Mouse (Mus musculus): ENCODE measurements around the gene Cspg5. TPM values are rescaled to one million over a fixed set of nuclear protein-coding genes. Genes with fewer than 3 reads are reported as not detected.

Cspg5 gene
- 1.9 and 2.5 TPM in 2 replicates for polyA plus RNA-seq (2014; fragmentation: Nextera tagmentation; extraction: Ambion mirVana)

GRCm38 (mm10) chr9:110243221-110243833 lies at the start of gene Cspg5:
Gene Cspg5 (plus strand): TSS chr9:110243783.
- Histone ChIP-seq H3K9me3 (ENCODE audit: control insufficient read depth, low read length) (no peaks in the 10 kb centered on the region), H3K36me3 (ENCODE audit: control insufficient read depth, insufficient read depth, low read length) (peaks cover 30% of the 10 kb centered on the region), H3K4me1 (ENCODE audit: control insufficient read depth in 2 of 2, insufficient read depth in 2 of 2, low read length in 2 of 2) (peaks cover 5 to 8% of the 10 kb centered on the region in 2 experiments; a peak in 3 of 4 replicates), H3K9ac (ENCODE audit: low read length) (no peak within 1 kb of the TSS), H3K27ac (replicated peaks in 1 of 2; ENCODE audit: control insufficient read depth in 1 of 2, insufficient read depth in 1 of 2, low read depth in 2 of 2, low read length in 2 of 2) (no peak within 1 kb of the TSS), H3K4me3 (ENCODE audit: control insufficient read depth in 1 of 2, insufficient read depth in 1 of 2, low read depth in 1 of 2, low read length in 2 of 2) (peak within 1 kb of the TSS in 1 of 2 experiments; percentile 76; a peak in 2 of 4 replicates), H3K27me3 (ENCODE audit: control insufficient read depth, insufficient read depth, low read length) (peaks cover 11% of the 10 kb centered on the region), H3K4me2 (ENCODE audit: low read length) (peak within 1 kb of the TSS; percentile 100)
- 83% methylated on average over 7 of the region's 7 CpGs for WGBS
- ATAC-seq (ENCODE audit: insufficient number of reproducible peaks, insufficient read depth, low FRiP score, low read depth): no peak

GRCm38 (mm10) chr9:110199870-110200269 lies 43.7 kb upstream of the Cspg5 start:
- Histone ChIP-seq H3K4me3 (ENCODE audit: control insufficient read depth in 1 of 2, insufficient read depth in 1 of 2, low read depth in 1 of 2, low read length in 2 of 2) (no peak overlapping the region), H3K9ac (ENCODE audit: low read length) (peak overlapping the region; percentile 26; the same call in 1 of the 2 replicates), H3K9me3 (ENCODE audit: control insufficient read depth, low read length) (no peaks in the 10 kb centered on the region), H3K27ac (replicated peaks in 1 of 2; ENCODE audit: control insufficient read depth in 1 of 2, insufficient read depth in 1 of 2, low read depth in 2 of 2, low read length in 2 of 2) (peak overlapping the region in 1 of 2 experiments; percentile 55; a peak in 3 of 4 replicates), H3K27me3 (ENCODE audit: control insufficient read depth, insufficient read depth, low read length) (no peaks in the 10 kb centered on the region), H3K4me2 (ENCODE audit: low read length) (peak overlapping the region; percentile 25), H3K36me3 (ENCODE audit: control insufficient read depth, insufficient read depth, low read length) (peaks cover 89% of the 10 kb centered on the region), H3K4me1 (ENCODE audit: control insufficient read depth in 2 of 2, insufficient read depth in 2 of 2, low read length in 2 of 2) (peaks cover 0 to 12% of the 10 kb centered on the region in 2 experiments; a peak in 3 of 4 replicates)
- WGBS: 52% methylated on average over 2 of the region's 2 CpGs
- no peak for ATAC-seq (ENCODE audit: insufficient number of reproducible peaks, insufficient read depth, low FRiP score, low read depth)

DNA sequence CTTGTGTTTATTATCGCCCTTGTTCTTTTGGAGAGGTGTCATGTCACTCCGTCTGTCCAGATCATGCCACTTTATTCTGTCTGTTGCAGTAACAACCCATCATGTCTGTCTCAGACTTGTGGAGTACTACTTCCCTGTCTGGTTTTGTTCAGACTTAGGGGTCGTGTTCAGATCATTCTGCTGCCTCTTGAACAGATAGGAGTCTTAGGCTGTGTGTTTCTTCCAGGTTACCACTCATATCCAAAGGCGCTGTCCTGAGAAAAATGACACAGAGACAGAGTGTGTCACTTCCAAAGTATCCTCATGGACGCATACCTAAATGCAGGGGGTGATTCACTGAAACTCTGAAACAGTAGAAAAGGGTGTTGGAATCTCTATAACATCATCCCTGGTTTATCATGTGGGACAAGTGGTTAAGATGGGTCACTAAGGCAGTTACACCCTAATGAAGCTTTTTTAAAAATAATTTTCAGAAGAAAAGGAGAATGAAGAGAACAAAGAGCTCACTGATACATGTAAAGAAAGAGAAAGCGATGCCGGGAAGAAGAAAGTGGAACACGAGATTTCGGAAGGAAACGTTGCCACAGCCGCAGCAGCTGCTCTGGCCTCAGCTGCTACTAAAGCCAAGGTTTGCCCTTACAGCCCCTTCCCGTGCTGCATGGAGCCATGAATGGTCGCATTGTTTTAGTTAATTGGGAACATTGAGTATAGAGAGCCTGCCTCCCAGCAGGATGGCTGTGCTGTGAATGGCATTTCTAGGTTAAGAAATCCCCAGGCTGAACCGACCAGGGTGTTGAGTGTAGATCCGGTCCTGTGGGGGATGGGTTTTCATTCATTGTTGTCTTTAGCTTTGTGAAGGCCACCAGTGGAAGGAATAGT lies 37.8 kb upstream of the Cspg5 start:
- WGBS: 55% methylated on average over 15 of the region's 15 CpGs
- H3K36me3 ChIP-seq (ENCODE audit: control insufficient read depth, insufficient read depth, low read length): peaks cover 88% of the 10 kb centered on the region
- no peak overlapping the region for H3K4me3 ChIP-seq (ENCODE audit: control insufficient read depth in 1 of 2, insufficient read depth in 1 of 2, low read depth in 1 of 2, low read length in 2 of 2)
- H3K9me3 ChIP-seq (ENCODE audit: control insufficient read depth, low read length): no peaks in the 10 kb centered on the region
- H3K4me1 ChIP-seq (ENCODE audit: control insufficient read depth in 2 of 2, insufficient read depth in 2 of 2, low read length in 2 of 2): peaks cover 0 to 13% of the 10 kb centered on the region in 2 experiments; a peak in 2 of 4 replicates
- H3K4me2 ChIP-seq (ENCODE audit: low read length): no peak overlapping the region
- no peaks in the 10 kb centered on the region for H3K27me3 ChIP-seq (ENCODE audit: control insufficient read depth, insufficient read depth, low read length)
- no peak for ATAC-seq (ENCODE audit: insufficient number of reproducible peaks, insufficient read depth, low FRiP score, low read depth)
- H3K9ac ChIP-seq (ENCODE audit: low read length): no peak overlapping the region
- H3K27ac ChIP-seq (replicated peaks in 1 of 2; ENCODE audit: control insufficient read depth in 1 of 2, insufficient read depth in 1 of 2, low read depth in 2 of 2, low read length in 2 of 2): peak overlapping the region; percentile 55 to 57

DNA sequence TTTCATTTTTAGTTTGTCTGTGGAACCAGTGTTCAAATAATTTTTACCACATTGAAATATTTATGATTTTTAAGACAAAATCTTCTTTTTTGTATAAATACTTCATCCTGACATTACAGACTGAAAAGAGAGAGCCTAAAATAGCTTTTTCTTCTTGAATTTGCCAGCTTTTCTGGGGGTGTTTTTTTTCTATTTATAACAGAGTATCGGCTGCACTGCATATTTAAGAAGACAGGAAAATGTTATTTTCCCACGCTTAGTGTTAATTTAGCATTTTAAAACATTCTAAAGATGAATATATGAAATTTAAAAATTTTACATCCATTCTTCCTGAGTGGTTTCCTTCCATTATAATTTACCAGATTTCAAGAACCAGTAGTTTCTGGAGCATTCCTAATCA lies 37.1 kb upstream of the Cspg5 start:
- Histone ChIP-seq H3K9ac (ENCODE audit: low read length) (no peak overlapping the region), H3K4me1 (ENCODE audit: control insufficient read depth in 2 of 2, insufficient read depth in 2 of 2, low read length in 2 of 2) (peaks cover 0 to 13% of the 10 kb centered on the region in 2 experiments; a peak in 2 of 4 replicates), H3K4me3 (ENCODE audit: control insufficient read depth in 1 of 2, insufficient read depth in 1 of 2, low read depth in 1 of 2, low read length in 2 of 2) (no peak overlapping the region), H3K9me3 (ENCODE audit: control insufficient read depth, low read length) (no peaks in the 10 kb centered on the region), H3K27me3 (ENCODE audit: control insufficient read depth, insufficient read depth, low read length) (no peaks in the 10 kb centered on the region), H3K4me2 (ENCODE audit: low read length) (no peak overlapping the region), H3K36me3 (ENCODE audit: control insufficient read depth, insufficient read depth, low read length) (peaks cover 85% of the 10 kb centered on the region), H3K27ac (replicated peaks in 1 of 2; ENCODE audit: control insufficient read depth in 1 of 2, insufficient read depth in 1 of 2, low read depth in 2 of 2, low read length in 2 of 2) (no peak overlapping the region)
- WGBS: 86% methylated on average over 2 of the region's 2 CpGs
- no peak for ATAC-seq (ENCODE audit: insufficient number of reproducible peaks, insufficient read depth, low FRiP score, low read depth)

- Histone ChIP-seq H3K27me3 (ENCODE audit: control insufficient read depth, insufficient read depth, low read length) (no peaks in the 10 kb centered on the region), H3K27ac (replicated peaks in 1 of 2; ENCODE audit: control insufficient read depth in 1 of 2, insufficient read depth in 1 of 2, low read depth in 2 of 2, low read length in 2 of 2) (no peak overlapping the region), H3K4me1 (ENCODE audit: control insufficient read depth in 2 of 2, insufficient read depth in 2 of 2, low read length in 2 of 2) (peaks cover 0 to 13% of the 10 kb centered on the region in 2 experiments; a peak in 2 of 4 replicates), H3K4me3 (ENCODE audit: control insufficient read depth in 1 of 2, insufficient read depth in 1 of 2, low read depth in 1 of 2, low read length in 2 of 2) (no peak overlapping the region), H3K4me2 (ENCODE audit: low read length) (no peak overlapping the region), H3K9me3 (ENCODE audit: control insufficient read depth, low read length) (no peaks in the 10 kb centered on the region), H3K36me3 (ENCODE audit: control insufficient read depth, insufficient read depth, low read length) (peaks cover 87% of the 10 kb centered on the region), H3K9ac (ENCODE audit: low read length) (no peak overlapping the region)
- no peak for ATAC-seq (ENCODE audit: insufficient number of reproducible peaks, insufficient read depth, low FRiP score, low read depth)
- 69% methylated on average over 7 of the region's 7 CpGs for WGBS
Observed at GRCm38 (mm10) chr9:110208265-110208664, 35.3 kb upstream of the Cspg5 start.

DNA sequence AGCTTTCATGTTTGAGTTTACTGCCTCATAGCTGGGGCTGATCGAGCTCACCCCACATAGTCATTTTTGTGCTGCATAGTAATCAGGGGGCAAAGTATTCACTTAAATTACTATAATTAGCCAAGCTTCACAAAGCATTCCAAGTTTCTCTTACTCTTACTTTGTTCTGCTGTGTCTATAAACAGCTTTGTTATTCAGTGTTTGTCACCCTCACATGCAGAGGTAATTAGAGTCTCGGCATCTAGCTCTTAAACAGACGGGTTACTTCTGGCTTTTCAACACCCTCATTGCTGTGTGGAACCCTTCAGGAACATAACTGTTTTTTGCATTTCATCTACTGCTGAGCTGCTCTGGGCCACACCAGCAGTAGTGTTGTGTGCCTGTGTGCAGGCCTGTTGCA lies 34.6 kb upstream of the Cspg5 start:
- no peak overlapping the region for H3K4me3 ChIP-seq (ENCODE audit: control insufficient read depth in 1 of 2, insufficient read depth in 1 of 2, low read depth in 1 of 2, low read length in 2 of 2)
- WGBS: 51% methylated on average over 3 of the region's 3 CpGs
- H3K27me3 ChIP-seq (ENCODE audit: control insufficient read depth, insufficient read depth, low read length): no peaks in the 10 kb centered on the region
- peaks cover 87% of the 10 kb centered on the region for H3K36me3 ChIP-seq (ENCODE audit: control insufficient read depth, insufficient read depth, low read length)
- 0 out of 4 replicates have a peak overlapping the region, but pooled peaks of 1 of the 2 experiments have one; percentile 1 for H3K27ac ChIP-seq (replicated peaks in 1 of 2; ENCODE audit: control insufficient read depth in 1 of 2, insufficient read depth in 1 of 2, low read depth in 2 of 2, low read length in 2 of 2)
- no peak overlapping the region for H3K4me2 ChIP-seq (ENCODE audit: low read length)
- H3K9ac ChIP-seq (ENCODE audit: low read length): no peak overlapping the region
- ATAC-seq (ENCODE audit: insufficient number of reproducible peaks, insufficient read depth, low FRiP score, low read depth): no peak
- H3K4me1 ChIP-seq (ENCODE audit: control insufficient read depth in 2 of 2, insufficient read depth in 2 of 2, low read length in 2 of 2): peaks cover 0 to 13% of the 10 kb centered on the region in 2 experiments; a peak in 2 of 4 replicates
- no peaks in the 10 kb centered on the region for H3K9me3 ChIP-seq (ENCODE audit: control insufficient read depth, low read length)

DNA sequence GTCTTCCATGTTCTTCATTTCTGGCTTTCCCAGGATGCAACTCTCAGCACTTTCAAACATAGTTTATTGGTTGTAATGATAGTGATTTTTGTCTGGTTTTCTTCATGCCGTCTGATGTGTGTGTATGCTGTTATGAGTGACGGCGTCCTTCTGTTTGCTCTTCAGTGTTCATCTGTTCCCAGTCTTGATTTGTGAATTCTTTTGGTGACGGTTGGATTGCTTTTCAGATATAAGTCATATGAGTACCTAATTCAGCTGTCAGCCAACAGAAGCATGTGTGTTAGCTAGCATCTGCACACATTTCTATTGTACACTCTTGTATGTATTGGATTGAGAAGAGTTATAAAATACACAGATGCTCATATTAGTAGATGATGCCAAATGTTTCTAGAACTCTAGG lies 19.3 kb upstream of the Cspg5 start:
- no peaks in the 10 kb centered on the region for H3K9me3 ChIP-seq (ENCODE audit: control insufficient read depth, low read length)
- ATAC-seq (ENCODE audit: insufficient number of reproducible peaks, insufficient read depth, low FRiP score, low read depth): no peak
- no peak overlapping the region for H3K4me2 ChIP-seq (ENCODE audit: low read length)
- no peak overlapping the region for H3K4me3 ChIP-seq (ENCODE audit: control insufficient read depth in 1 of 2, insufficient read depth in 1 of 2, low read depth in 1 of 2, low read length in 2 of 2)
- peaks cover 84% of the 10 kb centered on the region for H3K36me3 ChIP-seq (ENCODE audit: control insufficient read depth, insufficient read depth, low read length)
- 88% methylated on average over 4 of the region's 4 CpGs for WGBS
- H3K4me1 ChIP-seq (ENCODE audit: control insufficient read depth in 2 of 2, insufficient read depth in 2 of 2, low read length in 2 of 2): no peaks in the 10 kb centered on the region
- no peak overlapping the region for H3K27ac ChIP-seq (replicated peaks in 1 of 2; ENCODE audit: control insufficient read depth in 1 of 2, insufficient read depth in 1 of 2, low read depth in 2 of 2, low read length in 2 of 2)
- no peak overlapping the region for H3K9ac ChIP-seq (ENCODE audit: low read length)
- no peaks in the 10 kb centered on the region for H3K27me3 ChIP-seq (ENCODE audit: control insufficient read depth, insufficient read depth, low read length)
